Mouse (Mus musculus): ENCODE results near the gene Ndufa6. TPM values are rescaled to one million over a fixed set of nuclear protein-coding genes. Genes with fewer than 3 reads are reported as not detected.
A peak's percentile ranks its signal among the peaks of the same experiment; 100 is the strongest.

The Ndufa6 gene
- total and polyA plus RNA-seq, 3 experiments: 235 to 417 TPM; not detected in 1

- H3K27me3 ChIP-seq (ENCODE audit: control insufficient read depth in 1 of 2, insufficient read depth in 2 of 2, low read length in 2 of 2): no peaks in the 10 kb centered on the region
- H3K9me3 ChIP-seq (replicated peaks; ENCODE audit: insufficient read depth, low read length): no peaks in the 10 kb centered on the region
- H3K4me3 ChIP-seq (ENCODE audit: control insufficient read depth in 1 of 2, insufficient read depth in 1 of 2, low read depth in 2 of 2, low read length in 2 of 2): peak overlapping the region; percentile 78 to 79
- peak overlapping the region; percentile 94 for H3K9ac ChIP-seq (ENCODE audit: control insufficient read depth, low read depth, low read length, poor library complexity, severe bottlenecking)
- H3K4me1 ChIP-seq (ENCODE audit: control insufficient read depth in 1 of 2, insufficient read depth in 2 of 2, low read length in 2 of 2): peaks cover 16 to 43% of the 10 kb centered on the region in 2 experiments
- peak; percentile 62 for DNase-seq (ENCODE audit: low read depth, low spot score)
- H3K27ac ChIP-seq (ENCODE audit: control insufficient read depth, low read depth, low read length): peak overlapping the region; percentile 98
- peaks cover 0 to 37% of the 10 kb centered on the region in 2 experiments; a peak in 2 of 4 replicates for H3K36me3 ChIP-seq (ENCODE audit: control insufficient read depth in 1 of 2, insufficient read depth in 2 of 2, low read length in 2 of 2)
- peaks cover 31% of the 10 kb centered on the region for H3K79me2 ChIP-seq (ENCODE audit: control insufficient read depth, insufficient read depth, low read length, poor library complexity)
- TF ChIP-seq JUND (IDR thresholded peaks at IDR 0.05; ENCODE audit: low read depth, low read length) (no peak), ETS1 (IDR thresholded peaks at IDR 0.05; ENCODE audit: low read depth, low read length) (peak; percentile 57; the same call in 1 of the 2 replicates), TBP (IDR thresholded peaks at IDR 0.05; ENCODE audit: low read depth, low read length) (peak; percentile 46; the same call in 1 of the 2 replicates), EP300 (IDR thresholded peaks at IDR 0.05; ENCODE audit: low read depth in 1 of 2, low read length in 2 of 2) (peak in 1 of 2 experiments; percentile 22; a peak in 1 of 4 replicates), CTCF (IDR thresholded peaks at IDR 0.05 in 2 of 3, conservative IDR thresholded peaks at IDR 0.05 in 1 of 3; ENCODE audit: control insufficient read depth in 1 of 3, insufficient read depth in 1 of 3, low read depth in 2 of 3, low read length in 3 of 3, poor library complexity in 1 of 3, severe bottlenecking in 1 of 3) (no peak), HCFC1 (IDR thresholded peaks at IDR 0.05; ENCODE audit: low read depth, low read length) (0 out of 2 replicates have a peak, but pooled peaks have one; percentile 26), ZMIZ1 (IDR thresholded peaks at IDR 0.05; ENCODE audit: low read depth, low read length) (no peak), CHD1 (IDR thresholded peaks at IDR 0.05; ENCODE audit: low read depth, low read length) (0 out of 2 replicates have a peak, but pooled peaks have one; percentile 21), ELF1 (IDR thresholded peaks at IDR 0.05; ENCODE audit: low read depth, low read length) (0 out of 2 replicates have a peak, but pooled peaks have one; percentile 32), MYC (IDR thresholded peaks at IDR 0.05; ENCODE audit: low read depth, low read length) (no peak), RCOR1 (IDR thresholded peaks at IDR 0.05; ENCODE audit: low read depth, low read length) (no peak), E2F4 (IDR thresholded peaks at IDR 0.05; ENCODE audit: borderline replicate concordance, low read depth, low read length) (no peak), MAZ (IDR thresholded peaks at IDR 0.05; ENCODE audit: low read depth, low read length) (no peak), GATA1 (IDR thresholded peaks at IDR 0.05; ENCODE audit: low read depth, low read length) (no peak), POLR2AphosphoS2 (IDR thresholded peaks at IDR 0.05; ENCODE audit: low read length) (no peak), NELFE (IDR thresholded peaks at IDR 0.05; ENCODE audit: low read depth, low read length) (no peak; the same call in 1 of the 2 replicates), MEF2A (IDR thresholded peaks at IDR 0.05; ENCODE audit: extremely low read depth, insufficient replicate concordance, low read depth, low read length, poor library complexity, severe bottlenecking) (no peak), MAX (IDR thresholded peaks at IDR 0.05; ENCODE audit: low read length) (no peak), SMC3 (IDR thresholded peaks at IDR 0.05; ENCODE audit: low read depth, low read length) (no peak), BHLHE40 (IDR thresholded peaks at IDR 0.05; ENCODE audit: borderline replicate concordance, low read depth, low read length) (no peak), SIN3A (IDR thresholded peaks at IDR 0.05; ENCODE audit: low read length) (peak; percentile 52), MXI1 (IDR thresholded peaks at IDR 0.05; ENCODE audit: low read depth, low read length) (no peak), USF1 (IDR thresholded peaks at IDR 0.05; ENCODE audit: low read depth, low read length) (no peak), POLR2AphosphoS5 (IDR thresholded peaks at IDR 0.05; ENCODE audit: borderline replicate concordance, low read depth, low read length) (no peak), ZNF384 (IDR thresholded peaks at IDR 0.05; ENCODE audit: low read depth, low read length) (no peak), KAT2A (conservative IDR thresholded peaks at IDR 0.05; ENCODE audit: low read depth, low read length) (no peak), ZKSCAN1 (IDR thresholded peaks at IDR 0.05; ENCODE audit: low read depth, low read length) (no peak), USF2 (IDR thresholded peaks at IDR 0.05; ENCODE audit: borderline replicate concordance in 1 of 2, insufficient read depth in 1 of 2, low read depth in 1 of 2, low read length in 2 of 2) (no peak), UBTF (IDR thresholded peaks at IDR 0.05; ENCODE audit: borderline replicate concordance, insufficient read depth, low read depth, low read length) (no peak), NRF1 (IDR thresholded peaks at IDR 0.05; ENCODE audit: insufficient read depth, low read depth, low read length, poor library complexity, severe bottlenecking) (no peak), CHD2 (IDR thresholded peaks at IDR 0.05; ENCODE audit: low read length) (no peak), TCF12 (IDR thresholded peaks at IDR 0.05; ENCODE audit: low read depth, low read length) (0 out of 2 replicates have a peak, but pooled peaks have one; percentile 37), POLR2A (IDR thresholded peaks at IDR 0.05; ENCODE audit: control insufficient read depth in 1 of 2, insufficient read depth in 1 of 2, low read depth in 1 of 2, low read length in 2 of 2, poor library complexity in 1 of 2) (no peak; a peak in 1 of 4 replicates), MYB (IDR thresholded peaks at IDR 0.05; ENCODE audit: low read depth, low read length) (no peak), RAD21 (IDR thresholded peaks at IDR 0.05; ENCODE audit: low read depth, low read length) (no peak), TAL1 (IDR thresholded peaks at IDR 0.05; ENCODE audit: low read length) (peak; percentile 14; the same call in 1 of the 2 replicates)
These were observed 14.4 kb downstream of the Ndufa6 start for GRCm38 (mm10) chr15:82339634-82340254.
